Comparison of ENCODE assay signal across 39 mouse cellular contexts in the genomic region with DNA sequence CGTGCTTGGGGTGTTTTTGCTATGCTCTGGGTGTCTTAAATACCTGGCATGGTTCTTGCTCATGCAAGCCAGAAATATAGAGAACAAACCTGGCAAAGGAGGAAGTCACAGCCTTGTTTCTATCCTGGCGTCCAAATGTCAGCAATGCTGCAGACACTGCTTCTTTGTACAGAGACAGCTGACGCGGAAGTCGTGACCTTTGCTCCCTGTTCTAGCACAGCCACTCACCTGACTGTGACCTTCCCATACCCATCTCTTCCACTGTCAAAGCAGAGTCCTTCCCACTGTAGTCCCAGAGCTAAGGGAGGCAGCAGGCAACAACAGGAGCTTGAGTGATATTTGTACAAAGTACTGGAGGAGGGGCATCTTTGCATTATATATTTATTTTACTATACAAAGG. TPM values are rescaled to one million over a fixed set of nuclear protein-coding genes. Genes with fewer than 3 reads are reported as not detected.
DNase-seq lines count a peak whose midpoint lies in the region; ATAC-seq and TF ChIP-seq lines count a peak whose summit lies in the region.
"Had no signal": no experiment of that assay in that cellular context is flagged by ENCODE, and none has a peak within 500 bp of the region (broad histone marks: within the 10 kb centered on the region; RNA-seq: fewer than 3 reads in every experiment).

No protein-coding gene starts in this region.

- H3K9ac ChIP-seq in kidney, embryonic 14.5 days (ENCODE audit: low read depth, low read length) = no peak overlapping the region
- no peak overlapping the region for H3K9ac ChIP-seq in liver, postnatal 0 days (replicated peaks)
- H3K9ac ChIP-seq in liver, embryonic 11.5 days (ENCODE audit: low read depth, low read length) = no peak overlapping the region
- no peak overlapping the region for H3K9ac ChIP-seq in intestine, embryonic 16.5 days (ENCODE audit: low read depth, low read length)
- H3K9ac ChIP-seq: embryonic facial prominence, embryonic 15.5 days; forebrain, embryonic 13.5 days; heart, embryonic 13.5 days; hindbrain, embryonic 15.5 days; limb, embryonic 13.5 days; neural tube, embryonic 12.5 days had no signal

- no peaks in the 10 kb centered on the region for H3K4me1 ChIP-seq in kidney, embryonic 14.5 days (ENCODE audit: control insufficient read depth, insufficient read depth, low read length)
- no peaks in the 10 kb centered on the region; the same call in 1 of the 2 replicates for H3K4me1 ChIP-seq in liver, postnatal 0 days (ENCODE audit: insufficient read depth)
- peaks cover 2% of the 10 kb centered on the region; the same call in 1 of the 2 replicates for H3K4me1 ChIP-seq in liver, embryonic 11.5 days (replicated peaks; ENCODE audit: control insufficient read depth, insufficient read depth, low read length)
- 0 out of 2 replicates have a peak, but pooled peaks cover 2% of the 10 kb centered on the region for H3K4me1 ChIP-seq in intestine, embryonic 16.5 days (ENCODE audit: control insufficient read depth, insufficient read depth, low read length)
- H3K4me1 ChIP-seq: embryonic facial prominence, embryonic 10.5 days; embryonic facial prominence, embryonic 15.5 days; forebrain, embryonic 13.5 days; hindbrain, embryonic 10.5 days; hindbrain, embryonic 15.5 days; limb, embryonic 13.5 days; neural tube, embryonic 12.5 days had no signal

- WGBS in kidney, embryonic 14.5 days = 62% methylated on average over 5 of the region's 5 CpGs
- WGBS in liver, postnatal 0 days (ENCODE audit: insufficient replicate concordance) = 48% methylated on average over 5 of the region's 5 CpGs
- 50% methylated on average over 5 of the region's 5 CpGs for WGBS in liver, embryonic 11.5 days
- WGBS in intestine, embryonic 16.5 days = 43% methylated on average over 5 of the region's 5 CpGs

- peak; percentile 9 to 37 for DNase-seq in kidney, adult 8-10 months
- peak; percentile 60 for DNase-seq in liver, postnatal 0 days
- no peak for DNase-seq in liver, embryonic 11.5 days (ENCODE audit: low spot score)
- no peak for DNase-seq in cerebellum, adult 11 months
- DNase-seq in heart, postnatal 14 days = no peak
- DNase-seq: adrenal gland, adult 8-10 months; cerebellum, adult 8-10 months; cerebellum, postnatal 25 days; heart, postnatal 10 days; lung, postnatal 36 days; right cerebral cortex, adult 18-20 months; thymus, adult 2 months; thymus, postnatal 36 days had no signal

- H3K4me2 ChIP-seq in kidney, embryonic 14.5 days (replicated peaks; ENCODE audit: low read depth, low read length) = no peak overlapping the region
- no peak overlapping the region for H3K4me2 ChIP-seq in liver, postnatal 0 days (ENCODE audit: low read depth, low read length)
- no peak overlapping the region for H3K4me2 ChIP-seq in liver, embryonic 11.5 days
- no peak overlapping the region for H3K4me2 ChIP-seq in intestine, embryonic 16.5 days (ENCODE audit: low read depth, low read length)
- H3K4me2 ChIP-seq: embryonic facial prominence, embryonic 15.5 days; forebrain, embryonic 13.5 days; heart, embryonic 13.5 days; hindbrain, embryonic 15.5 days; limb, embryonic 13.5 days; midbrain, embryonic 11.5 days; neural tube, embryonic 12.5 days had no signal

- intact Hi-C loops in heart, postnatal 14 days (cut with DNase I) = no loop called here

- no peaks in the 10 kb centered on the region for H3K27me3 ChIP-seq in kidney, embryonic 14.5 days (ENCODE audit: control insufficient read depth, insufficient read depth, low read length)
- H3K27me3 ChIP-seq in liver, postnatal 0 days (ENCODE audit: insufficient read depth, low read length) = peaks cover 19% of the 10 kb centered on the region
- H3K27me3 ChIP-seq in liver, embryonic 11.5 days (replicated peaks; ENCODE audit: control insufficient read depth, insufficient read depth, low read length) = no peaks in the 10 kb centered on the region
- H3K27me3 ChIP-seq in intestine, embryonic 16.5 days (replicated peaks; ENCODE audit: control insufficient read depth, insufficient read depth, low read length) = no peaks in the 10 kb centered on the region
- H3K27me3 ChIP-seq: embryonic facial prominence, embryonic 15.5 days; neural tube, embryonic 12.5 days had no signal

- no peaks in the 10 kb centered on the region for H3K9me3 ChIP-seq in kidney, embryonic 14.5 days (ENCODE audit: control insufficient read depth, low read length)
- no peaks in the 10 kb centered on the region for H3K9me3 ChIP-seq in liver, postnatal 0 days (ENCODE audit: low read length)
- no peaks in the 10 kb centered on the region for H3K9me3 ChIP-seq in liver, embryonic 11.5 days (ENCODE audit: control insufficient read depth, low read length)
- H3K9me3 ChIP-seq in intestine, embryonic 16.5 days (ENCODE audit: control insufficient read depth, low read length) = no peaks in the 10 kb centered on the region
- H3K9me3 ChIP-seq: embryonic facial prominence, embryonic 10.5 days; embryonic facial prominence, embryonic 15.5 days; forebrain, embryonic 13.5 days; G1E; heart, embryonic 13.5 days; hindbrain, embryonic 10.5 days; hindbrain, embryonic 15.5 days; limb, embryonic 13.5 days; neural tube, embryonic 12.5 days had no signal

- no peak for TF ChIP-seq CTCF in liver, postnatal 0 days (IDR thresholded peaks at IDR 0.05; ENCODE audit: low read depth)

- H3K27ac ChIP-seq in kidney, embryonic 14.5 days (ENCODE audit: low read depth, low read length) = no peak overlapping the region
- H3K27ac ChIP-seq in liver, postnatal 0 days (ENCODE audit: low read depth) = no peak overlapping the region
- no peak overlapping the region for H3K27ac ChIP-seq in liver, embryonic 11.5 days (ENCODE audit: low read depth, low read length)
- peak overlapping the region; percentile 35; the same call in 1 of the 2 replicates for H3K27ac ChIP-seq in intestine, embryonic 16.5 days (ENCODE audit: low read length)
- H3K27ac ChIP-seq: embryonic facial prominence, embryonic 10.5 days; embryonic facial prominence, embryonic 15.5 days; forebrain, embryonic 13.5 days; heart, embryonic 13.5 days; hindbrain, embryonic 10.5 days; hindbrain, embryonic 15.5 days; layer of hippocampus, adult 2 months; left cerebral cortex, adult 2 months; limb, embryonic 13.5 days; neural tube, embryonic 12.5 days; stomach, postnatal 0 days had no signal

- ATAC-seq in kidney, embryonic 14.5 days (ENCODE audit: low FRiP score, low TSS enrichment) = no peak
- ATAC-seq in liver, postnatal 0 days = peak; percentile 65
- ATAC-seq in liver, embryonic 11.5 days (replicated peaks; ENCODE audit: low FRiP score) = no peak
- peak; percentile 75 for ATAC-seq in intestine, embryonic 16.5 days
- ATAC-seq: forebrain, embryonic 13.5 days; inflammation-experienced regulatory T-cells, adult 6 months had no signal

- no peaks in the 10 kb centered on the region for H3K36me3 ChIP-seq in kidney, embryonic 14.5 days (ENCODE audit: control insufficient read depth, insufficient read depth, low read length)
- H3K36me3 ChIP-seq in liver, postnatal 0 days (replicated peaks; ENCODE audit: insufficient read depth, low read length) = no peaks in the 10 kb centered on the region
- H3K36me3 ChIP-seq in liver, embryonic 11.5 days (ENCODE audit: control insufficient read depth, insufficient read depth, low read length) = no peaks in the 10 kb centered on the region
- no peaks in the 10 kb centered on the region for H3K36me3 ChIP-seq in intestine, embryonic 16.5 days (ENCODE audit: control insufficient read depth, insufficient read depth, low read length)
- H3K36me3 ChIP-seq: embryonic facial prominence, embryonic 10.5 days; embryonic facial prominence, embryonic 15.5 days; G1E; heart, embryonic 13.5 days; hindbrain, embryonic 10.5 days; hindbrain, embryonic 15.5 days; limb, embryonic 13.5 days; neural tube, embryonic 12.5 days had no signal

- no peak for TF ChIP-seq EP300 in liver, postnatal 0 days (IDR thresholded peaks at IDR 0.05; ENCODE audit: low read depth)

- H3K4me3 ChIP-seq in kidney, embryonic 14.5 days (ENCODE audit: low read length) = no peak overlapping the region
- no peak overlapping the region for H3K4me3 ChIP-seq in liver, postnatal 0 days (ENCODE audit: low read depth, low read length)
- H3K4me3 ChIP-seq in liver, embryonic 11.5 days (ENCODE audit: low read depth, low read length) = no peak overlapping the region
- H3K4me3 ChIP-seq in intestine, embryonic 16.5 days (ENCODE audit: low read length) = no peak overlapping the region
- H3K4me3 ChIP-seq: embryonic facial prominence, embryonic 10.5 days; embryonic facial prominence, embryonic 15.5 days; forebrain, embryonic 13.5 days; heart, embryonic 13.5 days; hindbrain, embryonic 10.5 days; hindbrain, embryonic 15.5 days; layer of hippocampus, adult 2 months; left cerebral cortex, adult 2 months; limb, embryonic 13.5 days; myocyte; neural tube, embryonic 12.5 days had no signal

RNA-seq across cellular contexts. Expression of gene Nkx1-2, which starts 9.8 kb away (rescaled TPM):
- not detected in 2 replicates for polyA plus RNA-seq in kidney, embryonic 14.5 days (2014; fragmentation: Nextera tagmentation; extraction: Ambion mirVana)
- polyA plus RNA-seq in liver, postnatal 0 days (2015; fragmentation: Nextera tagmentation; extraction: Ambion mirVana) = not detected in 2 replicates
- not detected in 2 replicates for polyA plus RNA-seq in liver, embryonic 11.5 days (2014; fragmentation: Nextera tagmentation; extraction: Ambion mirVana)
- 0.59 and 0.70 TPM in 2 replicates for polyA plus RNA-seq in intestine, embryonic 16.5 days (2015; fragmentation: Nextera tagmentation; extraction: Ambion mirVana)
- not detected for total RNA-seq in heart, postnatal 14 days (2021)
- total RNA-seq: adrenal gland, adult 8-10 months; adrenal gland, postnatal 4 days; gastrocnemius, adult 8-10 months; gastrocnemius, postnatal 4 days; heart, adult 8-10 months; heart, postnatal 10 days; layer of hippocampus, adult 2 months; layer of hippocampus, postnatal 14 days; left cerebral cortex, adult 2 months; megakaryocyte, adult 5-6 weeks had no signal
- polyA plus RNA-seq: C2C12; embryonic facial prominence, embryonic 15.5 days; G1E; heart, embryonic 13.5 days; inflammation-experienced regulatory T-cells, adult 6 months; liver, embryonic 16.5 days; lung, embryonic 16.5 days; myocyte; stomach, postnatal 0 days had no signal

RNA-seq across cellular contexts. Expression of gene Oat, which starts 13.4 kb away (rescaled TPM):
- polyA plus RNA-seq in kidney, embryonic 14.5 days (2014; fragmentation: Nextera tagmentation; extraction: Ambion mirVana) = 142 and 154 TPM in 2 replicates
- polyA plus RNA-seq in liver, postnatal 0 days (2015; fragmentation: Nextera tagmentation; extraction: Ambion mirVana) = 43.8 and 44.6 TPM in 2 replicates
- 157 and 179 TPM in 2 replicates for polyA plus RNA-seq in liver, embryonic 11.5 days (2014; fragmentation: Nextera tagmentation; extraction: Ambion mirVana)
- polyA plus RNA-seq in intestine, embryonic 16.5 days (2015; fragmentation: Nextera tagmentation; extraction: Ambion mirVana) = 1,956 and 2,187 TPM in 2 replicates
- total RNA-seq in heart, postnatal 14 days (2021) = 100 to 1,000 TPM; 120 to 122 TPM

RNA-seq across cellular contexts. Expression of gene Lhpp, which starts 20.8 kb away (rescaled TPM):
- 24.5 and 27.1 TPM in 2 replicates for polyA plus RNA-seq in kidney, embryonic 14.5 days (2014; fragmentation: Nextera tagmentation; extraction: Ambion mirVana)
- 9.0 and 10.4 TPM in 2 replicates for polyA plus RNA-seq in liver, postnatal 0 days (2015; fragmentation: Nextera tagmentation; extraction: Ambion mirVana)
- 15.8 TPM in 2 replicates for polyA plus RNA-seq in liver, embryonic 11.5 days (2014; fragmentation: Nextera tagmentation; extraction: Ambion mirVana)
- polyA plus RNA-seq in intestine, embryonic 16.5 days (2015; fragmentation: Nextera tagmentation; extraction: Ambion mirVana) = 47.8 and 54.7 TPM in 2 replicates
- total RNA-seq in heart, postnatal 14 days (2021) = 10 to 100 TPM; 12.9 to 13.6 TPM

Comparison
In these comparisons a context has a peak if more than half of its experiments do, and no peak if none do; other contexts are left out.
1. DNase-seq: peak in kidney, adult 8-10 months (2 of 2) and liver, postnatal 0 days (single experiment); none in liver, embryonic 11.5 days (single experiment), cerebellum, adult 11 months (single experiment) and heart, postnatal 14 days (0 of 2).
2. ATAC-seq: peak in liver, postnatal 0 days (single experiment) and intestine, embryonic 16.5 days (single experiment); none in kidney, embryonic 14.5 days (single experiment) and liver, embryonic 11.5 days (single experiment).
3. RNA of gene Oat, which starts 13.4 kb away (polyA plus RNA-seq): 1,956 to 2,187 TPM in intestine, embryonic 16.5 days; 157 to 179 TPM in liver, embryonic 11.5 days, 142 to 154 TPM in kidney, embryonic 14.5 days and 43.8 to 44.6 TPM in liver, postnatal 0 days; every median in the first group is over 10 times any median in the second.